Mouse (Mus musculus): Measurements from ENCODE around the gene Rilp. TPM values are rescaled to one million over a fixed set of nuclear protein-coding genes. Genes with fewer than 3 reads are reported as not detected.

Gene Rilp
- 0.28 and 0.69 TPM in 2 replicates for polyA plus RNA-seq (2014; fragmentation: Nextera tagmentation; extraction: Ambion mirVana)

- H3K27ac ChIP-seq (ENCODE audit: low read depth, low read length), result peak within 1 kb of the TSS; percentile 7; the same call in 1 of the 2 replicates
- H3K4me3 ChIP-seq (ENCODE audit: low read depth, low read length), result peak within 1 kb of the TSS; percentile 43
- H3K36me3 ChIP-seq (ENCODE audit: control insufficient read depth, insufficient read depth, low read length), result peaks cover 10% of the 10 kb centered on the region
- no peaks in the 10 kb centered on the region for H3K9me3 ChIP-seq (ENCODE audit: control insufficient read depth, low read length)
- WGBS, result 2% methylated on average over 43 of the region's 43 CpGs
- peak; percentile 82 for DNase-seq (ENCODE audit: low spot score)
- no peaks in the 10 kb centered on the region for H3K27me3 ChIP-seq (ENCODE audit: control insufficient read depth, insufficient read depth, low read length)
- ATAC-seq (replicated peaks; ENCODE audit: low FRiP score), result peak; percentile 79
- H3K9ac ChIP-seq (ENCODE audit: low read length), result peak within 1 kb of the TSS; percentile 55
- peaks cover 6% of the 10 kb centered on the region; the same call in 1 of the 2 replicates for H3K4me1 ChIP-seq (replicated peaks; ENCODE audit: control insufficient read depth, insufficient read depth, low read length)
- H3K4me2 ChIP-seq (ENCODE audit: low read depth, low read length, severe bottlenecking), result peak within 1 kb of the TSS; percentile 95
These were observed at the start of gene Rilp for GRCm38 (mm10) chr11:75509741-75510626. Gene Rilp, plus strand, starts transcription at chr11:75510094.

- H3K4me1 ChIP-seq (replicated peaks; ENCODE audit: control insufficient read depth, insufficient read depth, low read length), result peaks cover 16% of the 10 kb centered on the region
- peak; percentile 88 for DNase-seq (ENCODE audit: low spot score)
- H3K4me2 ChIP-seq (ENCODE audit: low read depth, low read length, severe bottlenecking), result peak overlapping the region; percentile 82
- ATAC-seq (replicated peaks; ENCODE audit: low FRiP score), result peak; percentile 56
- no peaks in the 10 kb centered on the region for H3K9me3 ChIP-seq (ENCODE audit: control insufficient read depth, low read length)
- 4% methylated on average over 19 of the region's 19 CpGs for WGBS
- peak overlapping the region; percentile 56 for H3K9ac ChIP-seq (ENCODE audit: low read length)
- H3K27ac ChIP-seq (ENCODE audit: low read depth, low read length), result peak overlapping the region; percentile 89
- peak overlapping the region; percentile 44 for H3K4me3 ChIP-seq (ENCODE audit: low read depth, low read length)
- H3K27me3 ChIP-seq (ENCODE audit: control insufficient read depth, insufficient read depth, low read length), result no peaks in the 10 kb centered on the region
- no peaks in the 10 kb centered on the region for H3K36me3 ChIP-seq (ENCODE audit: control insufficient read depth, insufficient read depth, low read length)
These were observed 49.6 kb upstream of the Rilp start for GRCm38 (mm10) chr11:75460103-75460843.

- Histone ChIP-seq H3K9me3 (ENCODE audit: control insufficient read depth, low read length) (no peaks in the 10 kb centered on the region), H3K4me3 (ENCODE audit: low read depth, low read length) (peak within 1 kb of the TSS; percentile 60), H3K27me3 (ENCODE audit: control insufficient read depth, insufficient read depth, low read length) (no peaks in the 10 kb centered on the region), H3K4me2 (ENCODE audit: low read depth, low read length, severe bottlenecking) (peak within 1 kb of the TSS; percentile 91), H3K9ac (ENCODE audit: low read length) (peak within 1 kb of the TSS; percentile 56), H3K36me3 (ENCODE audit: control insufficient read depth, insufficient read depth, low read length) (no peaks in the 10 kb centered on the region), H3K27ac (ENCODE audit: low read depth, low read length) (peak within 1 kb of the TSS; percentile 89), H3K4me1 (replicated peaks; ENCODE audit: control insufficient read depth, insufficient read depth, low read length) (peaks cover 16% of the 10 kb centered on the region)
- under 1% methylated on average over 46 of the region's 46 CpGs for WGBS
- ATAC-seq (replicated peaks; ENCODE audit: low FRiP score) (peak; percentile 94), DNase-seq (ENCODE audit: low spot score) (peak; percentile 100)
These were observed 48.8 kb upstream of the Rilp start, which contains the start of gene Tlcd2 for GRCm38 (mm10) chr11:75460844-75461742. Gene Tlcd2, plus strand, starts transcription at chr11:75461715.

GRCm38 (mm10) chr11:75461743-75462252 is 48.1 kb upstream of the Rilp start:
- WGBS, result under 1% methylated on average over 27 of the region's 30 CpGs
- Histone ChIP-seq H3K9ac (ENCODE audit: low read length) (peak overlapping the region; percentile 51), H3K36me3 (ENCODE audit: control insufficient read depth, insufficient read depth, low read length) (no peaks in the 10 kb centered on the region), H3K27ac (ENCODE audit: low read depth, low read length) (no peak overlapping the region), H3K4me3 (ENCODE audit: low read depth, low read length) (peak overlapping the region; percentile 60), H3K4me2 (ENCODE audit: low read depth, low read length, severe bottlenecking) (peak overlapping the region; percentile 91), H3K9me3 (ENCODE audit: control insufficient read depth, low read length) (no peaks in the 10 kb centered on the region), H3K4me1 (replicated peaks; ENCODE audit: control insufficient read depth, insufficient read depth, low read length) (peaks cover 16% of the 10 kb centered on the region), H3K27me3 (ENCODE audit: control insufficient read depth, insufficient read depth, low read length) (no peaks in the 10 kb centered on the region)
- ATAC-seq (replicated peaks; ENCODE audit: low FRiP score) (peak; percentile 13), DNase-seq (ENCODE audit: low spot score) (peak; percentile 73)

GRCm38 (mm10) chr11:75462253-75462783 is 47.6 kb upstream of the Rilp start:
- peak; percentile 75 for DNase-seq (ENCODE audit: low spot score)

GRCm38 (mm10) chr11:75462865-75463336 is 47.0 kb upstream of the Rilp start:
- Histone ChIP-seq H3K27ac (ENCODE audit: low read depth, low read length) (no peak overlapping the region), H3K9ac (ENCODE audit: low read length) (peak overlapping the region; percentile 51; the same call in 1 of the 2 replicates), H3K9me3 (ENCODE audit: control insufficient read depth, low read length) (no peaks in the 10 kb centered on the region), H3K4me2 (ENCODE audit: low read depth, low read length, severe bottlenecking) (peak overlapping the region; percentile 91; the same call in 1 of the 2 replicates), H3K36me3 (ENCODE audit: control insufficient read depth, insufficient read depth, low read length) (no peaks in the 10 kb centered on the region), H3K4me1 (replicated peaks; ENCODE audit: control insufficient read depth, insufficient read depth, low read length) (peaks cover 16% of the 10 kb centered on the region), H3K27me3 (ENCODE audit: control insufficient read depth, insufficient read depth, low read length) (no peaks in the 10 kb centered on the region), H3K4me3 (ENCODE audit: low read depth, low read length) (peak overlapping the region; percentile 60)
- 5% methylated on average over 9 of the region's 9 CpGs for WGBS
- ATAC-seq (replicated peaks; ENCODE audit: low FRiP score) (no peak), DNase-seq (ENCODE audit: low spot score) (peak; percentile 88)

More at GRCm38 (mm10) chr11:75462253-75462783, 47.6 kb upstream of the Rilp start:
- peaks cover 16% of the 10 kb centered on the region for H3K4me1 ChIP-seq (replicated peaks; ENCODE audit: control insufficient read depth, insufficient read depth, low read length)
- no peaks in the 10 kb centered on the region for H3K36me3 ChIP-seq (ENCODE audit: control insufficient read depth, insufficient read depth, low read length)
- H3K27me3 ChIP-seq (ENCODE audit: control insufficient read depth, insufficient read depth, low read length), result no peaks in the 10 kb centered on the region
- 0 out of 2 replicates have a peak overlapping the region, but pooled peaks have one; percentile 18 for H3K27ac ChIP-seq (ENCODE audit: low read depth, low read length)
- H3K4me2 ChIP-seq (ENCODE audit: low read depth, low read length, severe bottlenecking), result peak overlapping the region; percentile 91
- peak overlapping the region; percentile 51 for H3K9ac ChIP-seq (ENCODE audit: low read length)
- no peaks in the 10 kb centered on the region for H3K9me3 ChIP-seq (ENCODE audit: control insufficient read depth, low read length)
- 5% methylated on average over 15 of the region's 16 CpGs for WGBS
- ATAC-seq (replicated peaks; ENCODE audit: low FRiP score), result no peak
- H3K4me3 ChIP-seq (ENCODE audit: low read depth, low read length), result peak overlapping the region; percentile 60

GRCm38 (mm10) chr11:75463624-75464023 is 46.3 kb upstream of the Rilp start:
- no peak for ATAC-seq (replicated peaks; ENCODE audit: low FRiP score)
- WGBS, result 87% methylated on average over 4 of the region's 4 CpGs
- Histone ChIP-seq H3K9ac (ENCODE audit: low read length) (no peak overlapping the region), H3K4me2 (ENCODE audit: low read depth, low read length, severe bottlenecking) (no peak overlapping the region), H3K27ac (ENCODE audit: low read depth, low read length) (no peak overlapping the region), H3K36me3 (ENCODE audit: control insufficient read depth, insufficient read depth, low read length) (no peaks in the 10 kb centered on the region), H3K4me1 (replicated peaks; ENCODE audit: control insufficient read depth, insufficient read depth, low read length) (peaks cover 17% of the 10 kb centered on the region), H3K4me3 (ENCODE audit: low read depth, low read length) (no peak overlapping the region), H3K9me3 (ENCODE audit: control insufficient read depth, low read length) (no peaks in the 10 kb centered on the region), H3K27me3 (ENCODE audit: control insufficient read depth, insufficient read depth, low read length) (no peaks in the 10 kb centered on the region)
- DNase-seq (ENCODE audit: low spot score), result no peak
